ENCODE assay signal across 25 mouse cellular contexts in the genomic region with DNA sequence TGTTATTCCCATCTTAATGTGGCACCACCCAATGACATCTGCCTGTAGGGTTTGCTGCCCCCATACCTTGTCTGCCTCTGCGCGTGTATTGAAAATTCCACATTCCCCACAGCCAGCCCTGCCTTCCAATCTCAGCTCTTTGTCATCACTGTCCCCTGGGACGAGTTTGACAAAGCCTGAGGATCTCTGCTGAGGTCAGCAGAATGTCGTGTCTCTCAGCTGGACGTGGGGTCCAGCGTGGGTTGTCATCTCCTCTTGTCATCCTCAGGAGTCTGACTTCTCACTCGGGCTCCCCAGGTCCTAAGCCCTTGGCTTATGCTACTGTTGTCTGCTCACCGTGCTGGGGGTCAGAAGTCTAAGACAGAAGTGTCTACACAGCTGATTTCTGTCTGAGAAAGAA.
"Had no signal": no experiment of that assay in that cellular context is flagged by ENCODE, and none has a peak within 500 bp of the region (broad histone marks: within the 10 kb centered on the region; RNA-seq: fewer than 3 reads in every experiment).

No protein-coding gene starts in this region.

- H3K36me3 ChIP-seq: heart, embryonic 10.5 days; heart, embryonic 13.5 days; hindbrain, embryonic 12.5 days; hindbrain, embryonic 15.5 days; kidney, embryonic 15.5 days; limb, embryonic 13.5 days; limb, embryonic 15.5 days; liver, embryonic 12.5 days had no signal

- H3K4me2 ChIP-seq: heart, embryonic 13.5 days; hindbrain, embryonic 12.5 days; hindbrain, embryonic 15.5 days; kidney, embryonic 15.5 days; limb, embryonic 13.5 days; limb, embryonic 15.5 days; liver, embryonic 12.5 days had no signal

- H3K4me1 ChIP-seq: heart, embryonic 10.5 days; hindbrain, embryonic 12.5 days; hindbrain, embryonic 15.5 days had no signal

- H3K4me3 ChIP-seq: heart, embryonic 10.5 days; heart, embryonic 13.5 days; hindbrain, embryonic 12.5 days; hindbrain, embryonic 15.5 days; kidney, embryonic 15.5 days; limb, embryonic 13.5 days; limb, embryonic 15.5 days; liver, embryonic 12.5 days had no signal

- H3K27me3 ChIP-seq: heart, embryonic 13.5 days; hindbrain, embryonic 12.5 days; hindbrain, embryonic 15.5 days; kidney, embryonic 15.5 days; limb, embryonic 13.5 days; limb, embryonic 15.5 days; liver, embryonic 12.5 days had no signal

- H3K27ac ChIP-seq: heart, embryonic 10.5 days; heart, embryonic 13.5 days; hindbrain, embryonic 12.5 days; hindbrain, embryonic 15.5 days; hindbrain, postnatal 0 days; kidney, embryonic 15.5 days; kidney, postnatal 0 days; limb, embryonic 13.5 days; limb, embryonic 15.5 days; liver, embryonic 12.5 days; liver, embryonic 14.5 days had no signal

- H3K9ac ChIP-seq: heart, embryonic 13.5 days; hindbrain, embryonic 12.5 days; hindbrain, embryonic 15.5 days; kidney, embryonic 15.5 days; limb, embryonic 13.5 days; limb, embryonic 15.5 days; liver, embryonic 12.5 days; liver, embryonic 14.5 days had no signal

- ATAC-seq: hindbrain, postnatal 0 days; intestine, embryonic 16.5 days; liver, embryonic 12.5 days had no signal

- DNase-seq: gastrocnemius, postnatal 14 days; gastrocnemius, postnatal 36 days; heart, adult 18-20 months; heart, postnatal 10 days; heart, postnatal 36 days; kidney, adult 11 months; kidney, adult 2 months; kidney, adult 9 months; kidney, postnatal 14 days; kidney, postnatal 36 days; layer of hippocampus, adult 9-11 months; layer of hippocampus, postnatal 36 days; left cerebral cortex, postnatal 4 days had no signal

- H3K9me3 ChIP-seq: heart, embryonic 10.5 days; heart, embryonic 13.5 days; hindbrain, embryonic 12.5 days; hindbrain, embryonic 15.5 days; kidney, embryonic 15.5 days; limb, embryonic 13.5 days; limb, embryonic 15.5 days; liver, embryonic 12.5 days had no signal
